Mouse (Mus musculus): ENCODE results near the gene Ttc39a. TPM values are rescaled to one million over a fixed set of nuclear protein-coding genes. Genes with fewer than 3 reads are reported as not detected.

The Ttc39a gene
- total RNA-seq, 2 experiments from 2014 or later, result 10.9 to 11.0 TPM

DNA sequence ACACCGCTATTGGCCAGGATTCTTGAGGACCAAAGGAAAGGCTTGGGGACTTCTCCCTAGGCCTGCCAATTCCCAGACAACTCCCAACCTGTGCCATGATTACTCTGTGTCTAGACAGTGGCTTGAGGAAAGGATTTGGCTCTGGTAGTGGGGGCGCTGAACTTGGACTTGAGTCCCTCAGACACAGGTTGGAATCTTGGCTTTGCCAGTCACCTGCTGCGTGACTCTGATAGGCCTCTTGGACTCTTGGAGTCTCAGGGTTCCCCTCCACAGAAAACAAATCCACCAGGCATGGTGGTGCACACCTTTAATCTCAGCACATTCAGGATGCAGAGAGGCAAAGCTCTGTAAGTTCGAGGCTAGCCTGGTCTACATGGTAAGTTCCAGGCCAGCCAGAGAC lies 13.1 kb downstream of the Ttc39a start:
- no peak for DNase-seq (ENCODE audit: low spot score in 2 of 2)

DNA sequence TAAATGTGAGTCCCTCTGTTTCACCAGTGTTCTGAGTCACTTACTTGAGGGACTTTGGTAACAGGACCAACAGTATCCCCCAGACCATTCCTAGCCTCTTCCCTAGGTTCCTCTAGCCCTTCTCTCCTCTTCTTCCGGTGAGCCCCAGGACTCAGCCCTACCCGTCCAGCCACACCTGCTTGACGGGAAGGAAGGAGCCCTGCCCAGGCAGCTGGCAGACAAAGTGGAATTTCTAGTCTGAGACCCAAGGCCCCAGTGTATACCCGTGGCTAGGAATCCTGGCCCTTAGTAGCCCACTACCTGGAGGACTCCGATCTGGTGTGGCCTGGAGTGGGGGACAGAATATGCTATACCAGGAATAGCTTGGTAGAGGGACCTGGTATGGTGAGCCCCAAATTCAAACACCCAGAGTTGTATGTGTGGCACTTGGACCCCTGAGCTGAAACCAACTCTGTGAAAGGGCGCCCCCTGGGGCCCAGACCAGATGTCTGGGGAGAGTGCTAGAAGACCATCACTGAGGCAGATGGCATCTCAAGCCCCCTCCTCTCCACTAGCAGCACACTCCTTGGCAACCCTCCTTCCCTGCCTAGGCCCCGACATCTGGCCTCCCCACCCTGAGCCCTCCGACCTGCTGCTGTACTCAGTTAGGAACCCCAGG lies 13.8 kb downstream of the Ttc39a start:
- no peak for DNase-seq (ENCODE audit: low spot score in 2 of 2)

DNA sequence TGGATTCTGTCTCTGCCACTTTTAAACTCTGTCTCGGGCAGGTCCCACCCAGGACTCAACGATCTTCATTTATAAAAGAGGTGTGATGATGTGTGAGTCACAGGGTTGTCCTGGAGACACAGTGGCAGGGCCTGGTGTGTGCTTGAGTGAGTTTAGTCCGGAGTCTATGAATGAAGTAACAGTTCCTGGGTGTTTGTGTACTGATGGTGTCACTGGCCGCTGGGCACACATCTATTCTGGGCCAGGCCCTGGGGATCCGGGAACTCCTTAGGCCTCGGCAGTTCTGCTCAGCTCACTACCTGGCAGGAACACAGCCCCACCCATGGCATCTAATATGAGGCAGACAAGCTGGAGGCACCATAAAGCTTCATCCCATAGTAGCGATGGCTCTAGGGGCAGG lies 15.2 kb downstream of the Ttc39a start:
- DNase-seq (ENCODE audit: low spot score in 2 of 2), result no peak

DNA sequence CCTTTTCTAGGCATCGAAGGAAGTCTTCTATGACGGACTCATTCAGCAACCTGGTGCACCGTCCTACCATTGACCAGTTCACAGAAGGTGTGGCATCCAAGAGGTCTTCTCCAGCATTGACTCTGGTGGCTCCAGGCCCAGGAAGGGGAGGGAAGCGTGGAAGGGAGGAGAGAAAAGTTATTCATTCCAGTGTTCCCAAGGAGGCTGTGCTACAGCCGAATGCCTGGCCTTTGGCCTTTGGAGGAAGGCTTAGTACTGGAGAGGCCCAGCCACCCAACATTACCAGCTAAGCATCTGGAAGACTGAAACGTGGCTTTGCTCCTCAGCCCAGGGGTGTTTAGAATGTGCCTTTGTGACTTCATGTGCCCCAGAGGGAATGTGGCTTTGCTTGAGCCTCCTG lies 16.0 kb downstream of the Ttc39a start:
- DNase-seq (ENCODE audit: low spot score in 2 of 2), result no peak

DNA sequence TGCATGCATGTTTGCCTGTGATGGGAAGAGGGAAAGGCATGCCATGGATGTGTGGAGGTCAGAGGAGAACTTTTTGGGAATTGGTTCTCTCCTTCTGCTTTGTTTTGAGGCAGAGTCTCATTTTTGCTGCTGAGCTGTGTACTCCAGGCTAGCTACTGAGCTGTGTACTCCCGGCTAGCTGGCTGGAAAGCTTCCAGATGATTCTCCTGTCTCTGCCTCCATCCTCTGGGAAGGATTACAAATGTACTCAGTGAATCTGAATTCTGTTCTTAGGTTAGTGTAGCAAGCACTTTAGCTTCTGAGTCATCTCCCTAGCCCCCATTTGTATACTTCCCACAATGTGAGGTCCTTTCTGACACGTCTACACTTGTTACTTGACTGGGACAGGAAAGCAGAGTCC lies 17.0 kb downstream of the Ttc39a start:
- DNase-seq (ENCODE audit: low spot score in 2 of 2), result no peak

DNA sequence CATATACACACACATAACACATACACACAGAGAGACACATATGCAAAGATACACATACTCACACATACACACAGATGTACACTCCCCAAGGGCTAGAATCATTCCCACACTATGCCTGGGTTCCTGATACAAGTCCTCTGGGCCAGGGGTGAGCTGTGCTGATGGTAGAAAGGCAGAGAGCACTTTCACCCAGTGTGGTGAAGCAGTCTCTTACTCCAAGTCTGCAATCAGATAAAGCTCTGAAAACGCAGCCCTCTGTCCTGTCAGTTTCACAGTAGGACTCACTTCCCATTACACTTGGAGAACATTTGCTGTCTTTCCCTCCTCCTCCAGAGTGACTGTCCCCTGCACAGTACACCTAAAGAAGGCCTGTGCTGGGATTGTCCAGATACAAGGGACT lies 20.6 kb downstream of the Ttc39a start:
- no peak for DNase-seq (ENCODE audit: low spot score in 2 of 2)

DNA sequence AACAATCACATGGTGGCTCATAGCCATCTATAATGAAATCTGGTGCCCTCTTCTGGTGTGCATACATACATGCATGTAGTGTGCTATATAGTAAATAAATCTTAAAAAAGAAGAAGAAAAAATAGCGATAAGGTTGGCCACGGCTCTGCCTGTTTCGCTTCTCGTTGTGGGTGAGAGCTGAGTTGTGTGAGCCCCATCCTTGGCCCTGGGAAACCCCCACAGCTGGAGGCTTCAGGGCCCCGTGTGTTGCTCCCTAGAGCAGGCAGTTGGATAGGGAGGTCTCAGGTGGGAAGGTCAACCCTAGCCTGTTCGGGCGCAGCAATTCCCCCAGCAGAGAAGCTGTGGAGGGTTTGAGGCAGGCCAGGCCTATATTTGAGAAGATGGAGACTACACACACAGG lies 23.8 kb downstream of the Ttc39a start:
- DNase-seq (ENCODE audit: low spot score in 2 of 2), result no peak

DNA sequence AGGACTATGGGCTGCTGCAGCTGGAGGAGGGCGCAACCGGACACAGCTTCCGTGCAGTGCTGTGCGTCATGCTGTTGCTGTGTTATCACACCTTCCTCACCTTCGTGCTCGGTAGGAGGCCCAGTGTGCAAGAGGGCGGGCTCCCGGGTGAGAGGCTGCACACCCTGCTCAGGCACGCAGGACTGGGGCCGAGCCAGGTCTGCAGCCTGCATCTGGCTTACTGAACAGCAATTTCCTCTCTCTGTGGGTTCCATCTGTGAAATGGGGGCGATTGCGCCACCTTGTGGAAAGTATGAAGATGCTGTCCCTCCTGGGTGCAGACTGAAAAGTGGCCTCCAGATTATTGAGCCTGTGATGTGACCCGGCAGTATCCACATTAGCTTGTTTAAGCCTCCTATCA lies 24.4 kb downstream of the Ttc39a start:
- no peak for DNase-seq (ENCODE audit: low spot score in 2 of 2)

DNA sequence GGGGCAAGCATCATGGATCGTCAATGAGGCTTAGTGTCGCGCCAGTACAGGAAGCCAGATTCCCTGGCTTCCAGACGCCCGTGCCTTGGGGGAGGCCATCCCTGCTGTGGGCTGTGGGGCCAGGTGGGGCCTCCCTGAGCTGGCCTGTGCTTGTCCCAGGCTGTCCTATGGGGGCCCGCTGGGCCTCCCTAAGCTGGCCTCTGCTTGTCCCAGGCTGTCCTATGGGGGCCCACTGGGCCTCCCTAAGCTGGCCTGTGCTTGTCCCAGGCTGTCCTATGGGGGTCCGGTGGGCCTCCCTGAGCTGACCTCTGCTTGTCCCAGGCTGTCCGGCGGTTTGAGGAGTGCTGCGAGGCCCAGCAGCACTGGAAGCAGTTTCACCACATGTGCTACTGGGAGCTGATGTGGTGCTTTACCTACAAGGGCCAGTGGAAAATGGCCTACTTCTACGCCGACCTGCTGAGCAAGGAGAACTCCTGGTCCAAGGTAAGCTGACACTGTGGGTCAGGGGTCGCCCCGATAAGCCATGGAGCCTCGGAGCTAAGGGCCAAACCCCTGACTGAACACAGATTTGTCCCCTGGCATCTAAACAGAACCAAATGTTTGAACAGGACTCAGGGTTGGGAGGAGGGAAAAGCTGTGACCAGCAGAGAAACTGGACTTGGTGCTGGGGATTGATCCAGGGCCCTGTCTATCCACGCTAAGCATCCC lies 26.4 kb downstream of the Ttc39a start:
- no peak for DNase-seq (ENCODE audit: low spot score in 2 of 2)

DNA sequence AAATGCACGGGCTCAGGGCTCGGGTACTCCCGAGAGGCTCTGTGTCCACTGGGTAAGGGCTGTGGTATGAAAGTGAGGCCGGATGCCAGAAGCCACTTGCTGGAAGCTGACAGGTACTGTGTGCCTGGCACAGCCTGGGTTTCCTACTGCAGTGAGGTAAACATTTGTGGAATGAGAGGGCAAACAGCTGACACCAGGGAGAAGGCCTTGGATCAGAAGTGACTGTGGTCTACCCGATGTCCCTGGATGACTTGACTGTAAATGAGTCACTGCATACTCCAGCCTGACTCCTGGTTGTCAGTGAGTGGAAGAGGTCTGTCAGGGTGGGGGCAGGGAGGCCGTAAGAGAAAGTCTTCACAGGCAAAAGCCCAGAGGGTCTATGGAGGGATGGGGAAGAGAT lies 27.2 kb downstream of the Ttc39a start:
- DNase-seq (ENCODE audit: low spot score in 2 of 2), result no peak

DNA sequence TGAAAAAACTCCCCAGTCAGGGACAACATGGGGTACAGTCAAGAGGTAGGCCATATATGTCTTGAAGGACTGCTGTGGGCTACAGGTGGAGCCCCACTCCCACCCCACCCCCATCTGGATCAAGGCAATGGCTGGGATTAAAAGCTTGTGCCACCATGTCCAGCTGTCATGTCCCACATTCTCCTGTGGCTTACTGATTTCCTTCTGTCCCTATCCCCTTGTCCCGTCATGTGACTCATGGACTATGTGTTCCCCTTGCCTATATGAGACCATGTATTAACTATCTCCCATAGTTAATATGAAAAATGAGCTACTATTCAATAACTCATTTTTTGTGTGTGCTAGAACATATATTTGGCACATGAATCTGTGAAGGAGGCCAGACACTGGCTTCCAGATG lies 27.8 kb downstream of the Ttc39a start:
- DNase-seq (ENCODE audit: low spot score in 2 of 2), result no peak

DNA sequence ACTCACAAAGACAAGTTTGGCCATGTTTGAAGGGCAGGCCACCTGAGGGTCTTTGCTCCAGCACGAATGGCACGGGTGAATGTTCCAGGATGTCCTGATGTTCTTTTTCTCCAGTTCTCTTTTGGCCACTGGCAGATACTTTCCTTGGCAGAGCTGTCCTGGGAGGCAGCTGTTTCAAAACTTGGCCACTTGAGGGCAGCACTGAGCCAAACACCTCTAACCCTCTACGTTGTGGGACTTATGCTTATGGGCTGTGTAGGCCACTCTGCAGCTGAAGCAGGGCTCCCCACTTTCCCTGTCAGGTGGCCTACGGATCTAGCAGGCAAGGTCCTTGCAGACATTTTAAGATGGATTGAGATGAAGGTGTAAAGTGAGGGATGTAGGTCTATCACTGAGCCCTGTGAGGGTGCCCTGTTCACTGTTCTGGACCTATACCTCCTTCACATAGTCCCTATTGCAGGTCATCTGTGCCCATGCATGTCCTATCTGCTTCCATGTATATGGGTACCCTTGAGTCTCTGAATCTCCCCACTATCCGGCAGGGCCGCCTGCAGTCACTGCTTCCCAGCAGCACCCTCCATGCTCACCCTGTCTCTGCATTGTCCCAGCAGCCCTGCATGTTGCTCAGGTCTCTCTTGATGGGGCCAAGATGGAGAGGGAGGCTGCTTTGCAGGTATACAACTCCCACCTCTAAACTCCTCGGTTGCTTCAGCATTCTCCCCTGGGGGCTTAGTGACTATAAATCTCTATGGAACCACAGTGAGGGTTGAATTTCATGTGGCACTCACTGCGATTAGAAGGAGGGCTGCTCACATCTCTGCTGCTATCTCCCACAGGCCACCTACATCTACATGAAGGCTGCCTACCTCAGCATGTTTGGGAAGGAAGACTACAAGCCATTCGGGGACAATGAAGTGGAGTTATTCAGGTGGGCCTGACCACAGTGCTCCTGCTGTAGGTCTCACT lies 31.8 kb downstream of the Ttc39a start:
- DNase-seq (ENCODE audit: low spot score in 2 of 2), result peak; percentile 40 to 45

DNA sequence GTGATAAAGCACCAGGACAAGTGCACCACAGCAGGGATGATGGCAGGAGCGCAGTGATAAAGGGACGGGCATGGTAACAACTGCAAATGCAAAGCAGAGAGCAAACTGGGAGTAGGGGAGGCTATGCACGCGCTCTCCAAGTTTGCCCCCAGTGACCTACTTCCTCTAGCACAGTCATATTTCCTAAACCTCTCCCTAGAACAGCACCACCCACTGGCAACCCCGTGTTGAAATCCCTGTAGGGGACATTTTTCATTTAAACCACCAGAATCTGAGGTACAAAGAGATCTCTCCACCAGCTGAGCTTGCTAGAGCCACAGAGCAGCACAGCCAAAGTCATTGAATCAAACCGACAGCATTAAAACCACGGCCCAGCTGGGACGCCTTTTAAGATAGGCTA lies 32.7 kb downstream of the Ttc39a start:
- no peak for DNase-seq (ENCODE audit: low spot score in 2 of 2)

DNA sequence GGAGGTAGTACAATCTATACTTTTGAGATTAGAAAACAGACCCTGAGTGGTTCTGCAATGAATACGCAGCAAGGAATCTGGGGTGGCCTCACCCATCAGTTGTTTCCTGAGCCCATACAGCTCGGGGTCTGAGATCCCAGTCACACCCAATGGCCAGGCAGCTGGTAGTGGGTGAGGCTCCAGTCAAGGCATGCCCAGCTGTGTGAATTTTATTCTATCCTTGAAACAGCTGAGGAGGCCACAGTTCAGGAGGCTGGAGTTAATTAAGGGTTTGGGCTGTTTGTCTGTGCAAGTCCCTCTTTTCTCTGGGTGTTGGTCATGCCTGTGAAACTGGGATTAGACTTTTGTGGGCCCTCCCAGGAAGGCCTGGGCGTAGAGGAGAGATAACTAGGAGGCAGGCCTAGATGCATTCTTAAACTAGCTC lies 33.4 kb downstream of the Ttc39a start:
- no peak for DNase-seq (ENCODE audit: low spot score in 2 of 2)

DNA sequence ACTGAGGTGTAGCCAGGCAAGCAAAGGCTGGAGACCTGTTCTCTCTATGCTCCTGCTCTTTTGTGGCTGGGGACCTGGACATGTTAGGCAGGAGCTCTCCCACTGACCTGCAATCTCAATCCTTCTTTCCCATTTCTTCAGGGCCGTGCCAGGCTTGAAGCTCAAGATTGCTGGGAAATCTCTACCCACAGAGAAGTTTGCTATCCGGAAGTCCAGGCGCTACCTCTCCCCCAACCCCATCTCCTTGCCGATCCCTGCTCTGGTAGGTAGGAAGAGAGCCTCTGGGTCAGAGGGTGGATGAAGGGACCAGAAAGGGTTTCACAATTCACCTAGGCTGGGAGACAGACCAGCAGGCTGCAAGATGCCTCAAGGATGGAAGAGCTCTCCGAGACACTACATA lies 34.0 kb downstream of the Ttc39a start:
- DNase-seq (ENCODE audit: low spot score in 2 of 2), result no peak

DNA sequence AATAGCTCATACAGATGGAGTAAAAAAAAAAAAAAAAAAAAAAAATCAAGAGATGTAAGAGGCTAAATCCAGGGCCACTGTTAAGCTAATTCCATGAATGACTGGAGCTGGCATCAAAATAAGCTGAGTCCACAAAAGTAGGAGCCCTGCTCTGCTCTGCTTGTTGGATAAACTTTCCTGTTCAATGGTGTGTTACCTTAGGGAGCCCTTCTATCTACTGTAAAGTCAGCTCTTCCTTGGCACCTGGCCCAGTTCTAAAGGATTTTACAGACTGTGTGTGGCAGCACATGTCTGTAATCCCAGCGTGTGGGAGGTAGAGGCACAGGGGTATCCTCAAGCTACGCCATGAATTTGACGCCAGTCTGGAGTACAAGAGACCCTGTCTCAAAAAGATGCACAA lies 34.6 kb downstream of the Ttc39a start:
- DNase-seq (ENCODE audit: low spot score in 2 of 2), result no peak

DNA sequence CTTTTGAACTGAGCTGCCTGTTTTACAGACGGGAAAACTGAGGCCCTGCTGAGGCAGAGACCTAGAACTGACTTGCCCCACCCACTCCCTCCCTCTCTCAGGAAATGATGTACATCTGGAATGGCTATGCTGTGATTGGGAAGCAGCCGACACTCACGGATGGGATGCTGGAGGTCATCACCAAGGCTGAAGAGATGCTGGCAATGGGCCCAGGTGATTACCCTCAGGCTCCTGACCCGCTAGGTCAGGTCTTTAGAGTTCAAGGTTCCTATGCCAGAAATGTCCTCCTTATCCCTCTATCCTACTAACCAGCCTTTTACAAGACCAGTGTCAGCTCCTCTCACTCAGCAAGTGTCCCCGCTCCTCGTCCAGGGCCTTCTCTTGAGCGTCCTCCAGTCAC lies 35.7 kb downstream of the Ttc39a start:
- no peak for DNase-seq (ENCODE audit: low spot score in 2 of 2)

DNA sequence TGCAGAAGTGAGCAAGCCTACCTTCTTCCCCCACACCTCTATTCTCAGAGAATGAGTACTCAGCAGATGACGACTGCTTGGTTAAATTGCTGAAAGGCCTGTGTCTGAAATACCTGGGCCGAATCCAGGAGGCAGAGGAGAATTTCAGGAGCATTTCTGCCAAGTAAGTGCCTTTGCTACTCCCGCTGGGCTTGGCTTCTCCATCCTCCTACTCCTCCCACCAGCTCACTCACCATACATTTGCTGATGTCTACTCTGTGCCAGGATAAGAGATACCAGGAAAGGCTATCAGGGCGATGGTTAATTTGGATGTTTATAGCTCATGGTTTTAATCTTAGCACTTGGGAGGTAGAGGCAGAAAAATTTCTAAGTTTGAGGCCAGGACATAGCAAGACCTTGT lies 36.2 kb downstream of the Ttc39a start:
- DNase-seq (ENCODE audit: low spot score in 2 of 2), result no peak

DNA sequence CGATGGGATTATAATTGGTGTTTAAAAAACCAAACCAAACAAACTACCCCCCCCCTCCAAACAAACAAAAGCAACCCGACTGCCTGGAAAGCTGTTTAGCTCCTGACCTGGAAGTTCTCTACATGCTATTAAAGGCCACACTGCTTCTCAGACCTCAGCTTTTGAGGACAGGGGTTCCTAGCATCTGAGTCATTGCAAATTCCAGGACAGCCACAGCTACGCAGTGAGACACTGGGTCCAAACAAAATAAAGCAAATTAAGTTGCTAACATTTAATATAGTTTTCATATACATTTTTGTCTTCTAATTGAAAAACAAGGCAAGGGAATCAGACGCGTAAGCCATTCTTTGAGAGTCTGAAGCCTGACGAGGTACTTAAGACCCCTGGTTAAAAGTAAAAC lies 38.0 kb downstream of the Ttc39a start:
- no peak for DNase-seq (ENCODE audit: low spot score in 2 of 2)

DNA sequence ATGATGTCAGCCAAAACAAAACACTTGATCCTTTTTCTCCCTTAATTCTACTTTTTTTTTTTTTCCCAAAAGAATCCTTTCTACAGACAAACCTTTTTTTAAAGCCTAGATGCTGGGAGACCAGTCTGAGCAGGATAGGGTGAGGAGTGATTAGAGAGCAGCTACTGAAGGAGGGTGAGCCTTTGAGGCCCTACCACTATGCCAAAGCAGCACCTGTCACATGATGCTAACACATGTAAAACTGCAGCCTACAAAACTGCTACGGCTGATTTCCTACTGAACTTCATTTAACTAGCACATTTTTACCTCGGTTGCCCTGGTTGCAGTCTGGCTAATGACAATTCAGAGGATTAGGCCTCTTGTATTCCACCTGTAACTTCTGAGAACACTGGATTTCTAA lies 38.5 kb downstream of the Ttc39a start:
- DNase-seq (ENCODE audit: low spot score in 2 of 2), result no peak

DNA sequence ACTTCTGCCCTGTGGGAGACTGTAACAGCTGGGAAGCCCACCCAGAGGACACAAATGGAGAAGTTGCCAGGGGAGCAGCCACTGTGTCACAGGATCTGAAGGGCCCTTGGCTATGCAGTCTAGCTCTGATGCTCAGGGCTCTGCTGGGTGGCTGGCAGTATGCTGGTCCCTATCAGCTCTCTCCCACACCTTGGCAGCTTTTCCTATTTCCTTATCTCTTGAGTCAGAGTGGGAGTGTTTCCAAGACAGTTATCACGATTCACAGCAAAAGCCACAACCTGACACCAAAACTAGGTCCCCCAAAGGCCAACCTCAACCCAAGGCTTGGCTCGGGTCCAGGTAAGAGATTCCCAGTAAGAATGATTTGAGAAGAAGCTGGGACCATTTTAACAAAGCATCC lies 39.0 kb downstream of the Ttc39a start:
- no peak for DNase-seq (ENCODE audit: low spot score in 2 of 2)

DNA sequence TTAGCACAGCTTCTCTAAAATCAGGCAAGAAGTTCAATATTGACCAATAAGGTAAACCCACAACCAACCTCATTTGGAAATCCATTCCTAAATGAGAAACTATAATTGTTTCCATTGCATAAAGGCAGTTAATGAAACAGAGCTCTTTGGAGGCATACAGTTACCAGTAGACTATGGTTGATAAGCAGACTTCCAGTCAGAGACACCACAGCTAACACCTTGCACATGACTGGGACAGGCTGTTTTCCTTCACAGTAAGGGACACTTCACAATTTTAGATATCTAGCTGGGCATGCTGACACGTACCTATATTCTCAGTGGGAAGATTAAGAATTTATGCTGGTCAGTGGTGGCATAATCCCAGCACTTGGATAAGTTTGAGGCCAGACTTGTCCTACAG lies 39.5 kb downstream of the Ttc39a start:
- DNase-seq (ENCODE audit: low spot score in 2 of 2), result no peak

Data from adrenal gland, postnatal 4 days (tissue).